Mouse (Mus musculus): ENCODE results near the gene Stx6.

- TF ChIP-seq CTCF (IDR thresholded peaks at IDR 0.05; ENCODE audit: low read depth, low read length) = no peak
- no peak for TF ChIP-seq POLR2A (IDR thresholded peaks at IDR 0.05; ENCODE audit: extremely low read depth, insufficient read depth, low read length)
These were observed 41.0 kb downstream of the Stx6 start for GRCm38 (mm10) chr1:155199522-155199921.
